Mouse (Mus musculus): Measurements from ENCODE around the gene Msl3. TPM values are rescaled to one million over a fixed set of nuclear protein-coding genes. Genes with fewer than 3 reads are reported as not detected.
A peak's percentile ranks its signal among the peaks of the same experiment; 100 is the strongest.
"Not testable (repeated sequence)": the region's sequence is repeated elsewhere in the genome, so short reads cannot be mapped to it uniquely, and the experiment has no call there.

Msl3 gene
- total RNA-seq (2021): 56.6 and 61.3 TPM in 2 replicates
- long read RNA-seq, transcript Msl3-202 (12 exons, 2,316 nt): major isoform, 8 of 19 reads
- long read RNA-seq, partial matches to known transcripts: 8 of 19 reads
- long read RNA-seq, other reads (novel, unspliced or antisense): 3 of 19 reads

DNA sequence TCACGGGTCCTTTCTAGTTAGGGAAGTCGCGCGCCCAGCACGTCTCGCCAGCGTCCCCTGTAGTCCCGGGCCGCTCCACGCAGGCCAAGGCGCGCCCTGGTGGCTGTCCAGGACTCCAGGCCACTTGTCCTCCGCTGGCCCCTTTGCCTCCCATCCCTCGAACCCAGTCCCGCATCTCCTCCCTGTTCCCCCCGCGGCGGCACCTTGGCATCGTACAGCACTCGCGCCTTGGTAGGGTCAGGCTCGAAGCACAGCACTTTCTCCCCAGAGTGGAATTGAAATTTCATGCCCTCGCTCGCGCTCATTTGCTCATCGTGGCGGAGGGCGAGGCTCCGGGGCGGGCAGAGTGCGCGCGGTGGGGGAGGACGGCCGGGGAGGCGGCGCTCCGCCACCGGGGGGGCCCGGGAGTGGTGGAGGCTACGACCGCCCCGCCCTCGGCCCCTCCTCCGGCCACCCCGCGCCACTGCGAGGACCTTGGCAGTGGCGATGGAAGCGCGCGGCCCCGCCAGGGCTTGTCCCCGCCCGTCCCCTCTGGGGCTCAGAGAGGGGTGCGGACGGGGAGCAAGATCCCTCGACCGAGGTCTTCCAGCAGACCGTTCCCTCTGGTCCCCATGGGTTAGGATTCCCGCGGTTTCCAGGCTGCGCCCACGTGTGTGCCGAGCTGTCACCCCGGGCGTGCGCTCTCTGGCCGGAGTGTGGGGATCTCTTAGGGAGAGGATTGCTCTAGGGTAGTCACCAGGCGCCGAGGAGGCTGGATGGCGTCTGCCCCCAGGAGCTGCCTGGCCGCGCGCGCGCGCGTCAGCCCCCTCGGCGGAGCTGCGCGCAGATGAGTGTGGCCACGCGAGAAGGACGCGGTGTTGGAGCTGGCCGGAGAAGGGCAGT is at the start of gene Msl3:
TSS of gene Msl3 (minus strand) at position 374 of the 882 bp plus-strand sequence.
- peak; percentile 91 for DNase-seq

DNA sequence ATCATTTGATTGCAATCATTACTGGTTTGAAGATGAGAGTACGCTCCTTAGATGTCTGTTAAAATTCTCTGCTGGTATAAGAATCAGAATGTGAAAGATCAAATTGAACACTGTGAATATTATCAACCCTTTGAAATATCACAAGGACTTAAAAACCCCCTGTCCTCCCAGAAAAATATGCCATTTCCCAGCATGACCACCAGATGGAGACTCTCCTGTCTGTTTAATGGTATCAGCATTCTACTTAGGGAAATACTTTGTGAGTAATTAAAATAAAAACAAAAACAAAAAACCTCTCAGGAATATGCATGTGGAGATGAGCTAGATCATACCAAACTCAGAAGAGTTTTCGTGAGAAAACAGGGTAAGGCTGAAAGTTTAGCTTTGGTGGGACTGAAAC is 44.3 kb upstream of the Msl3 start:
- DNase-seq: no peak

DNA sequence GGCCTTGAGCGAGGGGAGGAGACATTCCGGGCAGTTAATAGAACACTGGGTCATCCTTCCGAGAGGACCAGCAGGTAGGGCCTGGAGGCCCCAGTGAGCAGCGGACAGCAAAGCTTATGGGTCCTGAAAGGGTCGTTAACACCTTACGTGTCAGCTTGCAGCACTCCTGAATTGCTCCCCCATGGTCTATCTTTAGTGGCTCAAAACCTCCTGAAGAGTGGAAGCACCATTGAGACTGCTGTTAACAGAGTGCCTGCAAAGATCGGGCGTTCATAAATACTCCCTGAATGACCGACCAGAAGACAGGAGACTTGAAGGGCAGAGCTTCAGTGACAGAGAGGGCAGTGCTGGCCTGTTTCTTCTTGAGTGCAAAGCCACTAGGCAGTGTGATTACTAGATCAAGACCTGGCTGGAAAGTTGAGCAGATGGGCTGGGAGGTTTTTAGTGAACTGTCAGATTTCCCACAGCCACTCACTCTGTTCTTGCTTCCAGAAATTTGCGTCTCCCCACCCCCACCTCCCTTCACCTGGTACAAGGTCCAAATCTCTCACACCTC is 787 bp upstream of the Msl3 start:
- DNase-seq: no peak

DNA sequence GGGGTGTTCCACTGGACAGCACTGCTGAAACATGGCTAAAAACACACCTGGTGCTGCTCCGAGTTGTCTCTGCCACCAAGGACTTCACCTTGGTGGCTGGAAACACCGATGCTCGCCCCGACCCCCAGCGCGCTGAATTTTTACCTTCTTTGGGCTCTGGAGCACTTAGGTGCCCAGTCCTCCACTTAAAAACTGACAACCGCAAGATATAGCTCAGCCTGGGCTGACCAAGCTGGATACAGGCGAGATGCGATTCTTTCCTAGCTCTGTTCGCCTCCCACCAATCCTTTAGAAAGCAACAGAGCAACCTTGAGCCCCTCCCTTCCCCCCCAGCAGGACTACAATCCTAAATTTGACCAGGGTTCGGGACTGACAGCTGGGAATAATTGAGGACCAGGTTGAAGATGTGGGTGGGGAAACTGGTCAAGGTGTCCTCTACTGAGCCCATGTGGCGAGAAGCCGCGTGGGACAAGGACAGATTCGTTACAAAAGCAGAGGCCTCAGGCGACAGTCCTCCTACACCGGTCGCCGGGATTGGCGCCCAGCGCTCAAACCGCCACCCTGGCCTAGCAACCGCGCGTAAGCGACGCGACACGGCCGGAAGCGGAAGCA is 679 bp downstream of the Msl3 start:
- DNase-seq: peak; percentile 81

DNA sequence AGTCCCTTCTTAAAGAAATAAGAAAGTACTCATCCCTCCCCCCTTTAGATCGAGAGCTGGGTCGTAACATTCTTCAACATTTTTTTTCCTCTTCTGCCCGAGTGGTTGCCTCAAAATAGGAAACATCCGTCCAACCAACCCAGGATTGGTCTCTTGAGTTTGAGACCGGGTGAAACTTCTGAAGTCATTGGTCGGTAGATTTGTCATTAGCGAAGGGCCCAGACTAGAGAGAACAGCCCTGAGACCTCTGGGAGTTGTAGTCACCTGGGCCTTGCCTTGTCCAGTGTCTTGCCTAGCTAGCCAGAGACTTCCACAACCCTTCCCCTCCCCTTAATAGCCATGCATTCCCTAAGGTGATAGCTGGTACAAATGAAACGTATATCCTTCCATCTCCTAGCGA is 1.3 kb downstream of the Msl3 start:
- DNase-seq: peak; percentile 27

DNA sequence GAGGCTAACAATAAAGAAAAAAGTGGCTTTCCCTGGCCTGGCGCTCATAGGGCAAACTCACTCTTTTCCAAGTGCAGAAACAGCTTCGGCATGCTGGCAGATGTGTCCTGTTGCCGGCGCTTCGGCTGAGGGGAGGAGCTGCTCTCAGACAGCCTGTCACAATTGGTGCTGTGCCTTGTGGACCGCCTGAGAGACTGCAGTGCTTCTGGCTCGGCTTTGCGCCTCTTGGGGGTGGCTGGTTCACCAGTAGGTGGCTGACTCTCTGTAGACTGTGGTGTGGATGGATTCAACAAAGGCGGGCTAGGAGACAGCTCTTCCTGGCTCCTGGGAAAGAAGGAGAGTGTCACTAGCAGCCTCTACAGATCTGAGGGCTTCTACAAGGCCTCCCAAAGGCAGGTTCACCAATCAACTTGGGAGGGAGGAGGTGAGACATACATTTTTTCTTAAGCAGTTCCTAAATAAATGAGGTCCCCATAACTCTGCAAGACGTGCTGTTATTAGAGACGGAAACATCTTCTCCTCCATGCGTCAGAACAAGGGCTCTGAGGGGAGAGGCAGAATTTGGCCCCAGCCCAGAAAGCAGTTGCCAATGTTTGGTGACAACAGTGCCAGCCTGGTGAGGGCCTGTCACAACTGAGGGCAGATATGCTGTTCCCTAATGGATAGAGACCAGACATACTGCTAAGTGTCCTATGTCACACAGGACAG is 9.6 kb downstream of the Msl3 start:
- no peak for DNase-seq

DNA sequence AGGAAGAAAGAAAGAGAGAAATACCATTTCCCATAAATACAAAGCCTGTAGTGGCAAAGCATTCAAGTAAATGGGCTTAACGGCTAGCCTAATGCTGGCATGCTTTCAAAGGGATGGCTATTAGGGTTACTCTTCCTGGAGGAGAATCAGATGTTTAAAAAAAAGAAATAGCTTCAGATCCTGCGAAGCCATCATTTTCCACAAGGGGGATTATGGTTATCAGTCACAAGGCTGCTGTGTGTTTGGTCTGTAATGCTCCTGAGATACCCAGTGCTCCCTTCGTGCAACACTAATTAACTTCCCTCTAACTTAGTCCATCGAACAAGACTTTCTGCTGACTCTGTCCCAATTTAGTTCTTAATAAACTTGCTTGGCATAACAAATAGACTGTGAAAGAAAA is 13.5 kb downstream of the Msl3 start:
- no peak for DNase-seq

DNA sequence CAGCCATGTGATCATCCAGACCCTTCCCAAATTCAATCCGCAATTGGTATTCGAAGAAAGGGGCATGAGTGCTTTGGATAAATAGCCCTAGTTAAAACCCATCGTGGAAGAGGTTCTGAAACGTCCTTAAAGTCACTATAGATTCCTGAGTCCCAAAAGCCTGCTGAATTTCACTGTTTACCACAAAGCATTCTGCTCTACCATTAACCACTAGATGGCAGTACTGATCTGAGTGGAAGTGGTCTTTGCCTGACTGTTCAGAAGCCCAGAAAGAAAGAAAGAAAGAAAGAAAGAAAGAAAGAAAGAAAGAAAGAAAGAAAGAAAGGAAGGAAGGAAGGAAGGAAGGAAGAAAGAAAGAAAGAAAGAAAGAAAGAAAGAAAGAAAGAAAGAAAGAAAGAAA is 13.9 kb downstream of the Msl3 start:
- DNase-seq: not testable (repeated sequence)

DNA sequence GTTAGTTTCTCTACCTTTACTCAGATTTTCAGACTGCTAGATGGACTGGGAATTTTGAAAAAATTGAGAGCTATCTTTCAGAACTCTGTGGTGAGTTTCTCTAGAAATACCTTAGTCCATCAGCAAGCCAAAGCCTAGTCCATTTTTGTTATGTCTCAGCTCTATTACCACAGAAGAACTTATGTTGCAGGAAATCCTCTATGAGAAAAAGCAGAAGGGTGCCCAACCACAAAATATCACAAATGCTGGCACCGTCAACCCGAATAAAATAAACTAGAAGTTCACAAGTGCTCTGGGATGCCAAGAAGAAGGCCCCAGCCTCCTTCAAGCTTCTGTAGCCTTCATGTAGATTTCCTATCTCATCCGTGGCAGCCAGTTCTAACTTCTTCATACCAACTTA is 14.4 kb downstream of the Msl3 start:
- DNase-seq: no peak

DNA sequence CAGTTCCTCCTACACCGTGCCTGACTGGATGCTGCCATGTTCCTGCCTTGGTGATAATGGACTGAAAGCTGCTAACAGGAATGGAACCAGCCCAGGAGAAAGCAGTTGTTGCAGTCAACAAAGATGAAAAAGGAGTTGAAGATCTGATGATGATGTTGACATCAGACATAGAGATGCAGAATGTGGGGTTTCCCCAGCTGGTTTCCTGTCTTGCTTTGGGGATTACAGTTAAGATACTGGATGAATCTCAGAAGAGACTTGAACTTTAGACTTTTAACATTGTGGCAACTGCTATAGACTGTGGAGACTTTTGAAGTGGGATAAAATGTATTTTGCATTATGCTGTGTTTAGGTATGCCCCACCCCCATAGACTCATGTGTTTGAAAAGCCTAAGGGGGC is 15.9 kb downstream of the Msl3 start:
- DNase-seq: no peak

DNA sequence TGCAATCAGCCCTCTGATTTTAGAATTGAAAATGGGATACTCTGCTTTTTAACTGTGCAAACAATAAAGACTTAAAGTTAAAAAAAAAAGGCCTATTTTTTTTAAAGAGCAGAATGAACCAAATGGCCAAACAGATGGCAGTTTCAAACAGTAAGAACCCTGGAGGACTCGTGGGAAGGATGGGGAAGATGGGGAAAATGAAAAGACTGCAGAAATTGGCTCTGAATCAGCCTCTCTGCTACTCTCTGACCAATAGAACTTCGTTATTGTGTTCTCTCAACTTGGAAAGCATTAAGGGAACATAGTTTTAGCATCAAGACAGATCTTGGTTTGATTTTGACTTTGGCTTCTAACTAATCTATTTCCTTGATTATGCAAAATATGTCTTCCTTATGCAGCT is 24.4 kb downstream of the Msl3 start:
- DNase-seq: no peak

DNA sequence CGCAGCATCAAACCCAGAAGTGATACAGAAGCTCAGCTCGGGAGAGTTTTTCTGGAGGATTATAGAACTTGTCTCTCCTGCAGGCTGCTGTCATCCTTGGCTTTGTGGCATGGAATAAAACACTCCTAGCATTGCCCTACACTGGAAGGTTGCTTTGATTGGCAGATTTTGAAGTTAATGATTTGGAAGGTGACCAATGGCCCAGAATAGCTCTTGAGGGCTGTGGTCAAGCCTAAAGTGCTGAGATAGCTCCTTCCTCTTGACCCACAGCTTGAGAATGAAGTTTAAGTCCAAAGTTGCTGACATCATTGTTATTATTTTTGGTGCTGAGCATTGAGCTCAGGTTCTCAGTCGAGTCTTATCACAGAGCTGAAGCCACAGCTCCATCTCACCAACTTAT is 26.0 kb downstream of the Msl3 start:
- DNase-seq: no peak

DNA sequence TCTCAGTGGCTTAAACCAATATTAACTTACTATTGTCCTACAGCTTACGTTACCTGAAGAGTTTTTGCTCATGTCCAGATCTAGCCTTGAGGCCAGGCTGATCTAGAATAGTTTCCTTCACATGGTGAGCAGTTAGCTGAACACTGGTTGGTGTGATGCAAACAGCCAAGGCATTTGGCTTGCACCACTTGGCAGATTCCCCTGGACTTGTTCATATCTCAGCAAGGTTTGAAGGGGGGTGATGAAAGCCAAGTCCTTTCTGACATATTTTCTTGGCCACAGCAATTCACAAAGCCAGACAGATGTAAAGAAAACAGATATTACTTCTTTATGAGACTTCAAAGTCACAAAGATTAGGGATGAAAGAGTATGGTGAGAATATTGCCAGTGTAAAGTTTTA is 30.2 kb downstream of the Msl3 start:
- DNase-seq: no peak

DNA sequence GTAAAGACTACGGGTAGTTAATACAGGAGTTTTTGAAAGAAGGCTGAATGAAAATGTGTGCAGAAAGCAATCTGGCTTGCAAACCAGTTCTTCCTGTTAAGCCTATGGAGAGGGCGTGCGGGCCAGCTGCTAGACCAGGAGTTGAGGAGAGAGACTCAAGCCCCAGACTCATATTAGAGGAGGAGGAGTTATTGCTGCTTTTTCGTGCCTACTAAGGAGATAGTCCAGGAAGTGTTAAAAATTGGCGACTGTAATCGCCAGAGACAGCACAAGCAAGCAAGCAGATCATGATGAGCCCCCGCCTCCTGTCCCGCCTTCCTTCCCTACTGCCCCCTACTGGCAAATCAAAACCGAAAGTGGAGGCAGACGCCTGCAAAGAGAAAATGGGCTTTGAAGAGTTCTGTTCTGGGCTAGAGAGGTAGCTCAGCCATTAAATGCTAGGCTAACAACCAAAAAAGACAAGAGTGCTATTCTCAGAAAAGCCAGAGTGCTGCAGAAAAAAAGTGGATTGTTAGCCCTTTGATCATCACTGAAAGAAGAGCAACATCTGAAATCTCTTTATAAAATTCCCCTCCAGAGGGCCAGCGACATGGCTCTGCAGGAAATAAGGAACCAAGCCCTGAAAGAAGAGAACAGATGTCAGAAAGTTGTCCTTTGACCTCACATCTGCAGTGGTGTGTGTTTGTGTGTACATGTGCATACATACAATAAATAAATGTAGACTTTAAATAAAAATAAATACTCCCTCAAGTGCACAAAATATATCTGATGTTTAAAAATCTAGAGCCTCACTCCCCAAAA is 33.9 kb downstream of the Msl3 start:
- DNase-seq: peak; percentile 56

Other genes with a start within 250 kb of the Msl3 start
- 4.4 and 4.5 TPM in 2 replicates for gene Frmpd4, start 96.7 kb downstream of the Msl3 start, total RNA-seq (2021)
- gene Arhgap6, start 121.2 kb upstream of the Msl3 start, total RNA-seq (2021): 1.4 and 1.5 TPM in 2 replicates